Mouse (Mus musculus) MEL (cell line): ENCODE measurements around the gene Adgrf3. TPM values are rescaled to one million over a fixed set of nuclear protein-coding genes. Genes with fewer than 3 reads are reported as not detected.

Source experiments
- DNase-seq: peaks from one replicate; pipeline ENCODE4 v3.0.0; 2011; ENCODE audit warnings: low read depth, low spot score
- H3K27ac ChIP-seq: 2 replicates; pipeline ENCODE4 v1.5.1; 2012; ENCODE audit warnings: low read depth, mild to moderate bottlenecking, control low read depth, low read length, moderate library complexity; ENCODE audit not compliant: control insufficient read depth
- H3K27me3 ChIP-seq, 2 experiments: fragments of 150-350 bp in 1 of 2; sonication (generic) in 1 of 2; 2 replicates each; pipeline ENCODE4 v1.6.1; 2012; ENCODE audit warnings: low read length in 2 of 2, mild to moderate bottlenecking in 2 of 2, improper control_type of control experiment in 1 of 2, moderate library complexity in 1 of 2; ENCODE audit not compliant: insufficient read depth in 2 of 2, control insufficient read depth in 1 of 2
- H3K36me3 ChIP-seq, 2 experiments: 2 replicates each; pipeline ENCODE4 v1.6.1; 2012 to 2014; ENCODE audit warnings: low read length in 2 of 2, improper control_type of control experiment in 1 of 2, inconsistent platforms in 1 of 2, mild to moderate bottlenecking in 1 of 2; ENCODE audit not compliant: insufficient read depth in 2 of 2, control insufficient read depth in 1 of 2
- H3K4me1 ChIP-seq, 2 experiments: fragments of 150-350 bp in 1 of 2; sonication (generic) in 1 of 2; 2 replicates each; pipeline ENCODE4 v1.6.1; 2012; ENCODE audit warnings: low read length in 2 of 2, improper control_type of control experiment in 1 of 2, mild to moderate bottlenecking in 1 of 2; ENCODE audit not compliant: insufficient read depth in 2 of 2, control insufficient read depth in 1 of 2
- H3K4me3 ChIP-seq, 2 experiments: fragments of 150-350 bp in 1 of 2; sonication (generic) in 1 of 2; 2 replicates each; pipeline ENCODE4 v1.5.1; 2012; ENCODE audit warnings: low read depth in 2 of 2, low read length in 2 of 2, mild to moderate bottlenecking in 2 of 2, moderate library complexity in 2 of 2, control low read depth in 1 of 2, improper control_type of control experiment in 1 of 2; ENCODE audit not compliant: control insufficient read depth in 1 of 2, insufficient read depth in 1 of 2
- H3K79me2 ChIP-seq: 2 replicates; pipeline ENCODE4 v1.6.1; 2012; ENCODE audit warnings: mild to moderate bottlenecking, low read length, moderate library complexity; ENCODE audit not compliant: control insufficient read depth, poor library complexity, insufficient read depth
- H3K9ac ChIP-seq: 2 replicates; pipeline ENCODE4 v1.6.1; 2012; ENCODE audit warnings: low read depth, mild to moderate bottlenecking, control low read depth, low read length, moderate library complexity; ENCODE audit not compliant: control insufficient read depth, poor library complexity, severe bottlenecking
- H3K9me3 ChIP-seq: fragments of 150-350 bp; sonication (generic); replicated peaks from 2 replicates; pipeline ENCODE4 v1.6.1; 2012; ENCODE audit warnings: mild to moderate bottlenecking, low read length, improper control_type of control experiment, moderate library complexity; ENCODE audit not compliant: insufficient read depth
- BHLHE40 ChIP-seq: IDR thresholded peaks from 2 replicates; pipeline ENCODE4 v1.6.1; 2012; ENCODE audit warnings: low read depth, mild to moderate bottlenecking, inconsistent platforms, low read length, improper control_type of control experiment, borderline replicate concordance
- CHD1 ChIP-seq: IDR thresholded peaks from 2 replicates; pipeline ENCODE4 v1.6.1; 2012; ENCODE audit warnings: low read depth, mild to moderate bottlenecking, inconsistent platforms, low read length, improper control_type of control experiment
- CHD2 ChIP-seq: IDR thresholded peaks from 2 replicates; pipeline ENCODE4 v1.6.1; 2011; ENCODE audit warnings: low read length, improper control_type of control experiment
- CTCF ChIP-seq, 3 experiments: IDR thresholded peaks in 2 of 3; conservative IDR thresholded peaks in 1 of 3; 2 replicates each; pipeline ENCODE4 v1.5.1; 2011 to 2012; ENCODE audit warnings: low read length in 3 of 3, low read depth in 2 of 3, mild to moderate bottlenecking in 2 of 3, improper control_type of control experiment in 1 of 3, inconsistent platforms in 1 of 3, mixed read lengths in 1 of 3, moderate library complexity in 1 of 3; ENCODE audit not compliant: control insufficient read depth in 1 of 3, insufficient read depth in 1 of 3, poor library complexity in 1 of 3, severe bottlenecking in 1 of 3
- ELF1 ChIP-seq: IDR thresholded peaks from 2 replicates; pipeline ENCODE4 v1.6.1; 2014; ENCODE audit warnings: low read depth, mild to moderate bottlenecking, inconsistent platforms, low read length, improper control_type of control experiment, moderate library complexity
- GATA1 ChIP-seq: IDR thresholded peaks from 2 replicates; pipeline ENCODE4 v1.6.1; 2011; ENCODE audit warnings: low read depth, low read length, improper control_type of control experiment
- JUND ChIP-seq: IDR thresholded peaks from 2 replicates; pipeline ENCODE4 v1.6.1; 2011; ENCODE audit warnings: low read depth, mild to moderate bottlenecking, improper control_type of control experiment, low read length
- MAZ ChIP-seq: IDR thresholded peaks from 2 replicates; pipeline ENCODE4 v1.6.1; 2012; ENCODE audit warnings: low read depth, mild to moderate bottlenecking, inconsistent platforms, low read length, improper control_type of control experiment
- MEF2A ChIP-seq: IDR thresholded peaks from 2 replicates; pipeline ENCODE4 v1.6.1; 2014; ENCODE audit warnings: low read depth, mild to moderate bottlenecking, inconsistent platforms, low read length, improper control_type of control experiment; ENCODE audit not compliant: poor library complexity, insufficient replicate concordance, severe bottlenecking; ENCODE audit errors: extremely low read depth
- MXI1 ChIP-seq: IDR thresholded peaks from 2 replicates; pipeline ENCODE4 v1.6.1; 2011; ENCODE audit warnings: mild to moderate bottlenecking, low read depth, low read length, improper control_type of control experiment
- MYC ChIP-seq: IDR thresholded peaks from 2 replicates; pipeline ENCODE4 v1.6.1; 2011; ENCODE audit warnings: low read depth, mild to moderate bottlenecking, low read length, improper control_type of control experiment, moderate library complexity
- RAD21 ChIP-seq: IDR thresholded peaks from 2 replicates; pipeline ENCODE4 v1.6.1; 2011; ENCODE audit warnings: mild to moderate bottlenecking, low read depth, low read length, improper control_type of control experiment
- UBTF ChIP-seq: IDR thresholded peaks from 2 replicates; pipeline ENCODE4 v1.6.1; 2012; ENCODE audit warnings: low read depth, mild to moderate bottlenecking, inconsistent platforms, low read length, improper control_type of control experiment, moderate library complexity, borderline replicate concordance; ENCODE audit not compliant: insufficient read depth
- ZC3H11A ChIP-seq: IDR thresholded peaks from 2 replicates; pipeline ENCODE4 v1.6.1; 2012; ENCODE audit warnings: low read depth, mild to moderate bottlenecking, inconsistent platforms, low read length, improper control_type of control experiment
- ZKSCAN1 ChIP-seq: IDR thresholded peaks from 2 replicates; pipeline ENCODE4 v1.6.1; 2012; ENCODE audit warnings: low read depth, mild to moderate bottlenecking, inconsistent platforms, low read length, improper control_type of control experiment, moderate library complexity
- ZMIZ1 ChIP-seq: IDR thresholded peaks from 2 replicates; pipeline ENCODE4 v1.6.1; 2012; ENCODE audit warnings: low read depth, mild to moderate bottlenecking, inconsistent platforms, low read length, improper control_type of control experiment, moderate library complexity
- polyA plus RNA-seq, 2 experiments: library from polyadenylated mRNA; stranded (reverse) in 1 of 2; unstranded in 1 of 2; fragments of >175 nt in 1 of 2; fragments of >200 nt in 1 of 2; gene quantifications; 2 replicates each; pipeline versions ENCODE4 v1.2.1 to v1.2.4; 2012; ENCODE audit warnings: low replicate concordance in 2 of 2, low read depth in 1 of 2; ENCODE audit not compliant: insufficient read length in 2 of 2, insufficient read depth in 1 of 2, missing spikeins in 1 of 2
- total RNA-seq: library from RNA; depleted of rRNA; stranded (reverse); fragments of 300-350 nt; gene quantifications from 2 replicates; pipeline ENCODE4 v1.2.3, GENCODE M21; 2012

Adgrf3 gene
- total and polyA plus RNA-seq, 3 experiments: 1.7 to 2.7 TPM; not detected in 1

DNA sequence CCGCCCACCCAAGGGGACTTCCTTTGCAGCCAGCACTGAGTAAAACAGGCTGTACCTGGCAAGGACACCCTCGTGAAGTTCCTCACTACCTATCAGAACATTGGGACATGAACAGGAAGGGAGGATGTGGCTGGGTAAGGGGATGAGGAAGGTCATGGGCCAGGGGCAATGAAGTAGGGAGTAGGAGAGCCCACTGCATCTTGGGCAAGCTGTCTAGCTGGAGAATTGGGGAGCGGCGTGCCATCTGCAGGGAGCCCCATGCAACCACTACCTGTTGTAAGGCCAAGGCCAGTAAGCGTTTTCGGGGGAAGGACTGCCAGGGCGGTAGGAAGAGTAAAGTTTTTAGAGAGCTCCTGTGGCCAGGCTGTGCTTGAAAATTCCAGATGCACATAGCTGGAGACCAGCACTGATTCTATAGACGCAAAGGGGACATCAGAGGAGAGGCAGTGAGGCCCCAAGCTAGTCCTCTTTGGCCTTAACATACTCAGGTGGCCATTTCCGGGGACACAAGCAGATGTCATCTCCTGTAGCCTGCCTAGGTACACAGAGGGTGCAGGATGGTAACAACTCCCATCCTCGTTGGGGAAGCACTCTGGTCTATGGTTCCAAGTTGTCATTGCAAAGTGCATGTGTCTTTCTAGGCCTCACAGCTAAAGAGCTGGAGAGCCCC is 2.2 kb downstream of the Adgrf3 start:
- Histone ChIP-seq H3K4me3 (no peak overlapping the region), H3K9ac (no peak overlapping the region), H3K27ac (no peak overlapping the region), H3K4me1 (peaks cover 0 to 21% of the 10 kb centered on the region in 2 experiments; a peak in 2 of 4 replicates), H3K36me3 (peaks cover 0 to 3% of the 10 kb centered on the region in 2 experiments; a peak in 1 of 4 replicates), H3K79me2 (no peaks in the 10 kb centered on the region), H3K9me3 (no peaks in the 10 kb centered on the region), H3K27me3 (no peaks in the 10 kb centered on the region)
- TF ChIP-seq RAD21 (no peak), UBTF (no peak), MYC (no peak), MAZ (no peak), GATA1 (no peak), MXI1 (no peak), BHLHE40 (no peak), JUND (no peak), CHD2 (no peak), ZKSCAN1 (no peak), MEF2A (no peak), CHD1 (no peak)
- no peak for DNase-seq

DNA sequence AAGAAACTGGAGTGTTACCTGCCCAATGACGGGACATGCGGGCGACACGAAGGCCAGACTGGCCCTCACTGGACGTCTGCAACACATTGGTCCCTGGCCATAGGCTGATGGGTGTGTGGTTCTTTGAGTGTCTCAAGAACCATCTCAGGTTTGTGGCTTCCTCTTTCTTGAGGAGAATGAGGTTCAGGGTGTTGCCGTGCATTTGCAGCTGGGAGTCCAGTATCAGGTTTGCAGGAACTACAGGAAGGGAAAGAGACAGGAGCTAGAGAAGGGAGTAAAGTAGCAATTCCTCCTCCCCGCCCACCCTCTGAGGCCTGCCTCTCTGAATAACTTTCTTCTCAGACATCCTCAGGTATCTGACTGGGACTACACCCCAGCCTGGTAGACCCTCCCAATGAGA is 3.3 kb downstream of the Adgrf3 start:
- Histone ChIP-seq H3K4me1 (peaks cover 2 to 29% of the 10 kb centered on the region in 2 experiments; a peak in 3 of 4 replicates), H3K9me3 (no peaks in the 10 kb centered on the region), H3K27ac (no peak overlapping the region), H3K9ac (no peak overlapping the region), H3K79me2 (no peaks in the 10 kb centered on the region), H3K36me3 (peaks cover 0 to 7% of the 10 kb centered on the region in 2 experiments; a peak in 2 of 4 replicates), H3K27me3 (no peaks in the 10 kb centered on the region), H3K4me3 (no peak overlapping the region)
- no peak for TF ChIP-seq ELF1
- no peak for TF ChIP-seq CTCF (IDR thresholded peaks at IDR 0.05 in 2 of 3, conservative IDR thresholded peaks at IDR 0.05 in 1 of 3; ENCODE audit: control insufficient read depth in 1 of 3, insufficient read depth in 1 of 3, low read depth in 2 of 3, low read length in 3 of 3, poor library complexity in 1 of 3, severe bottlenecking in 1 of 3)
- no peak for TF ChIP-seq ZMIZ1
- no peak for TF ChIP-seq ZKSCAN1
- no peak for TF ChIP-seq ZC3H11A
- DNase-seq: peak; percentile 71
